28 mouse cellular contexts compared by ENCODE assay signal in the genomic region with DNA sequence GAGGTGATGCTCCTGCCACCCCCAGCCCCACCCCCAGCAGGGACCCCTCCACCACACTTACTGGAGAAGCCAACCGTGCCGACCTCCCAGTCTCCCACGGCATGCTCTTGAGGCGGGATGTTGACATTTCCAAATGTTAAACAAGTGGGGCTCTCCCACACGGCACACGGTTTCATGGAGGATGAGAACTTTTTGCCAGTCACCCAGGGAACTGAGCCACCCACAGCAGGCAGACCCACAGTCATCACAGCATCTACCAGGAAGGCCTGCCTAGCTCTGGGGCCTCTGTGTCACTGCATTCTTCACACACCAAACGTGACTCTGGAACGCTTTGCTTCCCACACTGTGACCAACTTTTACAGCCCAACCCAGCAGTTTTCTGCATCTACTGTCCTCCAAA.
"Had no signal": no experiment of that assay in that cellular context is flagged by ENCODE, and none has a peak within 500 bp of the region (broad histone marks: within the 10 kb centered on the region; RNA-seq: fewer than 3 reads in every experiment).

No protein-coding gene starts in this region.

- H3K9me3 ChIP-seq: heart, embryonic 13.5 days; heart, embryonic 15.5 days; intestine, embryonic 15.5 days; limb, embryonic 10.5 days; liver, embryonic 13.5 days; liver, embryonic 15.5 days had no signal

- DNase-seq: forebrain, postnatal 0 days; gastrocnemius, postnatal 14 days; gastrocnemius, postnatal 36 days; heart, adult 11 months; heart, adult 2 months; heart, postnatal 14 days; heart, postnatal 36 days; kidney, adult 2 months; kidney, adult 9 months; kidney, postnatal 10 days; kidney, postnatal 25 days; kidney, postnatal 4 days; liver; liver, embryonic 13.5 days; liver, postnatal 0 days had no signal

- H3K27me3 ChIP-seq: heart, embryonic 13.5 days; heart, embryonic 15.5 days; intestine, embryonic 15.5 days; limb, embryonic 12.5 days; liver, embryonic 13.5 days; liver, embryonic 15.5 days had no signal

- H3K4me1 ChIP-seq: liver, embryonic 13.5 days; liver, embryonic 15.5 days had no signal

- H3K27ac ChIP-seq: heart, adult 2 months; heart, embryonic 13.5 days; heart, embryonic 15.5 days; hindbrain, embryonic 14.5 days; intestine, embryonic 15.5 days; left cerebral cortex, adult 2 months; limb, embryonic 10.5 days; limb, embryonic 12.5 days; liver, embryonic 13.5 days; liver, embryonic 15.5 days had no signal

- H3K36me3 ChIP-seq: heart, embryonic 13.5 days; heart, embryonic 15.5 days; intestine, embryonic 15.5 days; limb, embryonic 10.5 days; liver, embryonic 13.5 days; liver, embryonic 15.5 days had no signal

- H3K4me3 ChIP-seq: heart, adult 2 months; heart, embryonic 13.5 days; heart, embryonic 15.5 days; intestine, embryonic 15.5 days; left cerebral cortex, adult 2 months; limb, embryonic 10.5 days; limb, embryonic 12.5 days; liver, embryonic 13.5 days; liver, embryonic 15.5 days had no signal

- H3K9ac ChIP-seq: forebrain, postnatal 0 days; heart, embryonic 13.5 days; heart, embryonic 15.5 days; hindbrain, embryonic 14.5 days; intestine, embryonic 15.5 days; limb, embryonic 12.5 days; liver, embryonic 13.5 days; liver, embryonic 15.5 days; liver, postnatal 0 days had no signal

- H3K4me2 ChIP-seq: heart, embryonic 11.5 days; heart, embryonic 13.5 days; heart, embryonic 15.5 days; hindbrain, embryonic 14.5 days; intestine, embryonic 15.5 days; limb, embryonic 12.5 days; liver, embryonic 11.5 days; liver, embryonic 13.5 days; liver, embryonic 15.5 days had no signal

- ATAC-seq: forebrain, postnatal 0 days; hindbrain, embryonic 16.5 days; inflammation-experienced regulatory T-cells, adult 6 months; intestine, embryonic 15.5 days; intestine, postnatal 0 days; liver, postnatal 0 days had no signal
